Mouse (Mus musculus): ENCODE data around the gene Hist1h3f.
"Not testable (repeated sequence)": the region's sequence is repeated elsewhere in the genome, so short reads cannot be mapped to it uniquely, and the experiment has no call there.

The Hist1h3f gene

DNA sequence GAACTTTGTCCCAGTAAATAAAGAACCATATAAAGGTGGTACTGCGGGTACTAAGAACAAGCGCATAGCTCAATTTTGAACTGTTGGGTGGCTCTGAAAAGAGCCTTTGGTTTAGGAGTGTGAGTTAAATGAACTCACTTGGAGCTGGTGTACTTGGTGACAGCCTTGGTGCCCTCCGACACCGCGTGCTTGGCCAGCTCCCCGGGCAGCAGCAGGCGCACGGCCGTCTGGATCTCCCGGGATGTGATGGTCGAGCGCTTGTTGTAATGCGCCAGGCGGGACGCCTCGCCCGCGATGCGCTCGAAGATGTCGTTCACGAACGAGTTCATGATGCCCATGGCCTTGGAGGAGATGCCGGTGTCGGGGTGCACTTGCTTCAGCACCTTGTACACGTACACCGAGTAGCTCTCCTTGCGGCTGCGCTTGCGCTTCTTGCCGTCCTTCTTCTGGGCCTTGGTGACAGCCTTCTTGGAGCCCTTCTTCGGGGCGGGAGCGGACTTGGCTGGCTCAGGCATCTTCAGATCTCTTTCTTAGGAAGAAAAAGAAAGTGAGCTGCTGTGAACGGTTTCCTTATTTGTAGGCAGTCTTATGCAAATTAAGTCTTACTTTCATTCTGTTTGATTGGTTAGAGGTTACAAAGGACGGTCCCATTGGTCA is 41.7 kb downstream of the Hist1h3f start:
- in situ Hi-C loops (cut with MboI; ENCODE audit: low pct_unique_long_range_greater_than_20kb in 1 of 2, low sequenced_read_pairs in 2 of 2, unreplicated experiment in 1 of 2), result not testable (repeated sequence)

DNA sequence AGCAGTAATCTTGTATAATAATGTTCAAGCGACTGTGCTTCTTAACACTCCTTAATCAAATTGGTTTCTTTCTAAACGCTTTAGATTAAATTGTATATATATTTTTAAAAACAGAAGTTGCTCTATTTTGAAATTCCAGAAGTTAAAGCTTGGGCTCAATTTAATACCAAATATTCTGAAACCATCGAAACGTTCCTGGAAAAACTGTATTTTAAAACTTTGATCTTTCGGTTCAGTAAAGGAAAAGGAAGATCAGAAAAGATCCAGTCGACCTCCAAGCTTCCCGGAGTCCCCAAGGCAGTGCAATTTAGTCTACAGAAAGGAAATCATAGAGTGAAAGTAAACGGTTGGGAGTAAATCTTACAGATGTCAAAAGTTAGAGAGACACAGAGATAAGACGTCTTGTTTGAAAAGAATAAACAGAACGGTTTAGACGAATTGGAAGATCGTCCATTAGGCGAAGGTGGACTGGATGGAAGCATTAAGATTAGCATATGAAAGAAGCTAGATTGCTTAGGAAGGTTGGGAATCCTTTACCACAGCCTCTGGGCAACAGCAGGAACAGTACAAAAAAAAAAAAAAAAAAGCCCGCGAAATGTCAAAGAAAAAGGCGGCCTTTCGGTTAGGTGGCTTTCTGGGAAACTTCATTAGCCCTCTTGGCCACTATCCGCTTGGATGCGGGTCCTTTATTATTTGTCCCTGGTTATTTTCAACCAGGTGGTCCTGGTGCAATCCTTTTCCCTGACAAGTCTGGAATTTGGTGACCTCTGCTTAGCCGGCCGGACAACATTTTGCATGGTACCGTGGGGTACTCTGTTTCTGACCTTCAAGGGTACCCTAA is 42.5 kb downstream of the Hist1h3f start:
- in situ Hi-C loops (cut with MboI; ENCODE audit: low pct_unique_long_range_greater_than_20kb in 1 of 2, low sequenced_read_pairs in 2 of 2, unreplicated experiment in 1 of 2), result no loop called here

DNA sequence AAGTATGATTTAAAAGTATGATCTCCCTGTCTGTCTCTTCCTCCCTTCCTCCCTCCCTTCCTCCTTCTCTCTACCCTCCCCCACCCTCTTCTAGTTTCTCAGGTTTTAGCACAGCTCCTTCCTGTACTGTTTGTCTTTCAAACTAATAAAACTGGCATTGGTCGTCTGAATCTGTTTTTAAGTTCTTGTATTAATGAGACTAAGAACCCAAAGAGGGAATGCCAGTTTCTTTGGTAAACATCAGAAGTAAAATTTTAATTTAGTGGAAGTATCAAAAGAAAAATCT is 43.0 kb downstream of the Hist1h3f start:
- in situ Hi-C loops (cut with MboI; ENCODE audit: low pct_unique_long_range_greater_than_20kb in 1 of 2, low sequenced_read_pairs in 2 of 2, unreplicated experiment in 1 of 2), result no loop called here

DNA sequence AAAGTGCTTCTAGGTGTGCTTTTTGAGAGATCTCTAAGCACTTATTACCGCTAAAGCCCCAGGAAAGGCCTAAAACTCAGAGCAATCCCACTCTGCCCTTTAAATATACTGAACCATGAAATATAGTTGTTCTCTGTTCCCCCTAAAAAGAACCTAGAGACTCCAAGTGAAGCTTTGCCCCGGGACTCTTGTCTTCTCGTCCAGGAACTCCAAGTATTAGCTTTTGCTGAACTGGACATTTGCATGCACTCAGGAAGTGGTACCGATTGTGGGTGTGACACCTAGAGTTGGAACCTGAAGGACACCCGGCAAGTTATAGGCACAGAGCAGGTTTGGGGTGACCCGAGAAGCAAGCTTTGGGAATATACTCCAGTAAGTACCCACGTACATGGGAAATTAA is 47.4 kb downstream of the Hist1h3f start:
- in situ Hi-C loops (cut with MboI; ENCODE audit: low pct_unique_long_range_greater_than_20kb in 1 of 2, low sequenced_read_pairs in 2 of 2, unreplicated experiment in 1 of 2), result loop anchor here in 1 of 2 experiments (10.0 kb wide), 1 partner anchor 166 kb away; the partner anchor contains the start of gene Abt1

DNA sequence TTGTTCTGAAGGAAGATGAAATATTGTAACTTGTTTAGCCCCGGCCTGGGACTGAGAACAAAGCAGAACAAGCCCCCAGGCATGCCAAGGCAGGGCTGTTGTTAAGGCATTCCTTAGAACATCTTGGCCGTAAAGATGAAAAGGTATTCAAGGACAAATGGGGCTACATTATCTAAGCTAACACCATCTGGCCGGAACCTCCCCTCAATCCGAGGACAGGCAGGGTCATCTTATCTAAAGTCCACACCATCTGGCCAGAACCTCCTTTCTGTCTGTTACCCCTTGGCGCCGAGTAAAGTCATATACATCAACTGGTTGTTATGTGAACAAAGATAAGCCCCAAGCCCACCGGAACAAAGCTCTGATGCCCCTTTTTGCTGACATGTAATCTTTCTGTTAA is 48.0 kb downstream of the Hist1h3f start:
- in situ Hi-C loops (cut with MboI; ENCODE audit: low pct_unique_long_range_greater_than_20kb in 1 of 2, low sequenced_read_pairs in 2 of 2, unreplicated experiment in 1 of 2), result loop anchor here in 1 of 2 experiments (10.0 kb wide), 1 partner anchor 167 kb away; the partner anchor contains the start of gene Abt1

DNA sequence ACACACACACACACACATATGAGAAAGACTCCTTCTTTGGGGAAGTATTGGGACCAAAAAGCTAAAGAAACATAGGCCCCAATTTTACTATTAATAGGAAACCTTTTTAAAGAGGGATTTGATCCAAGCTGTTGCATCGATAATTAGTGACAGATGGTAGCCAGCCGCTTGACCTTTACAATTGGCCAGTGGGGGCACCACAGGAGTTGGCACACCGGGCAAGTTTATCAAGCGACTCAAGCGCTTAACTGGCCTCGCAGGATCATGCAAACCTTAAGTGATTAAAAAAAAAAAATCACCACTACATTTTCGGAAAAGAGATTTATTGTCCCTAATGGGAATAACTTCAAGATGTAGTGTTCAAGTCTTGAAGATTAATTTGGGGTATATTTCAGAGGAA is 48.8 kb downstream of the Hist1h3f start:
- in situ Hi-C loops (cut with MboI; ENCODE audit: low pct_unique_long_range_greater_than_20kb in 1 of 2, low sequenced_read_pairs in 2 of 2, unreplicated experiment in 1 of 2), result loop anchor here in 1 of 2 experiments (10.0 kb wide), 1 partner anchor 168 kb away; the partner anchor contains the start of gene Abt1

DNA sequence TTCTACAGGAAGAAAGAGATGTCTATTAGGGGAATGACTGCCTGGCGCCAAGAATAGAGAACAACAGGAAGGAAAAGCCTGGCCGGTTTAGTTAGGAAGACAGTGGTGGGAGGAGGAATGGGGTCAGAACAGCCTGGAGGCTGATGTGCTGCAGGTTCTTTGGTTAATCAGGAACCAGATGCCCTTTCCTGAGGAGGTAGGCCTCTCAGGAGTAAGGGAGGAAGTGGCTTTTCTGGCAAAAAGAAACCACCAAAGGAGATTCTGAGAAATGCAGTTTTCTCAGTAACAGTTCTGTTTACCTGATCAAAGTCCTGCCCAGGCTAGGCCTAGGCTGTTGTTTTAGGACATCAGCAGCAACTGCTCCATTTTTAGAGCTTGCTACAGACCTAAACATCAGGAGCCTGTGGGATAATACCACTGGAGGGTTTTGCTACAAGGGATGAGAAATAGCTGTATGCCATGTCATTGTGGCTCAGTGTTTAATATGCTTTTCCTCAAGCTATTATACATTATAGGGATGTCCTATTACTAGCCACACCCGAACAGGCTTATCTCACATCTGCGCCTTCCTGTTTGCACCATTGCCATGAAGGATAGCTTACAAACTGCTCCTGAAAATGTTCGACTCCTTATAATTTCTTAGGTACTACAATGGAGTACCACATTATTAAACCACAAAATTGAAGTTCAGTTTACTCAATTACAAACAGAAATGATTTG is 49.4 kb downstream of the Hist1h3f start:
- in situ Hi-C loops (cut with MboI; ENCODE audit: low pct_unique_long_range_greater_than_20kb in 1 of 2, low sequenced_read_pairs in 2 of 2, unreplicated experiment in 1 of 2), result loop anchor here in 1 of 2 experiments (10.0 kb wide), 1 partner anchor 168 kb away; the partner anchor contains the start of gene Abt1

Data from mouse embryonic stem cell (cell line).